Mouse (Mus musculus) ovary, adult 10 weeks (tissue): ENCODE data around the gene Iqcf3. TPM values are rescaled to one million over a fixed set of nuclear protein-coding genes. Genes with fewer than 3 reads are reported as not detected.

Source experiments
- polyA plus RNA-seq: library from polyadenylated mRNA; stranded (reverse); fragments of 350-450 nt; fragmentation: Illumina TruSeq; extraction: RNeasy Lipid Tissue Mini Kit (QIAGEN cat#74804); gene quantifications from one replicate; pipeline ENCODE4 v1.2.3, GENCODE M21; 2014

Gene Iqcf3
- not detected for polyA plus RNA-seq

DNA sequence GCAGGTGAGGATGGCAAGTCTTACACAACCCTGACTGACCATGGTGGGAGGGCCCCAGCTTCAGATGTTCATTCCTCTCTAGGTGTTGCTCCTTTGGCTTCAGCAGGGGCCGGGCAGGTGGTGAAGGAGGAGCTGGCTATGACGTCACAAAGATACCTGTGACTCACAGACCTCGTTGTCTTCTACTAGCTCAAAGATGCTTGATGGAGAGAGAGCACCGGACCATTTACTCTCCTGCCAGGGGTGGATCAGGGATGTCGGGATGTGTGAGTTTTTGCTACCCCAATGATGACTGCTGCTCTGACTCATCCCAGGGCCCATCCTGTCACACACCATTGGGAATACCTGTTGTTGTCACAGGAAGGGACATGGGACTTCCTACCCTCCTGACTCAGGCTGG lies at the start of gene Iqcf3:
Gene Iqcf3, minus strand, starts transcription at position 101 of the 400 bp plus-strand sequence.

GRCm38 (mm10) chr9:106570896-106571295 lies 9.5 kb upstream of the Iqcf3 start, which contains the start of gene Iqcf4:
Gene Iqcf4, minus strand, starts transcription at chr9:106570996.

GRCm38 (mm10) chr9:106514273-106514672 lies 47.2 kb downstream of the Iqcf3 start, which contains the start of gene Iqcf5:
Gene Iqcf5, plus strand, starts transcription at chr9:106514573.

GRCm38 (mm10) chr9:106499667-106500066 lies 61.8 kb downstream of the Iqcf3 start, which contains the start of gene Iqcf1:
Gene Iqcf1, plus strand, starts transcription at chr9:106499967.

GRCm38 (mm10) chr9:106476924-106477484 lies 84.4 kb downstream of the Iqcf3 start, which contains the start of gene Parp3:
Gene Parp3, minus strand, starts transcription at chr9:106476949.

GRCm38 (mm10) chr9:106475663-106476001 lies 85.8 kb downstream of the Iqcf3 start, which contains the start of gene Rrp9:
Gene Rrp9, plus strand, starts transcription at chr9:106475963.

GRCm38 (mm10) chr9:106465571-106466200 lies 95.7 kb downstream of the Iqcf3 start, which contains the start of gene Gpr62:
Gene Gpr62, minus strand, starts transcription at chr9:106465938.

DNA sequence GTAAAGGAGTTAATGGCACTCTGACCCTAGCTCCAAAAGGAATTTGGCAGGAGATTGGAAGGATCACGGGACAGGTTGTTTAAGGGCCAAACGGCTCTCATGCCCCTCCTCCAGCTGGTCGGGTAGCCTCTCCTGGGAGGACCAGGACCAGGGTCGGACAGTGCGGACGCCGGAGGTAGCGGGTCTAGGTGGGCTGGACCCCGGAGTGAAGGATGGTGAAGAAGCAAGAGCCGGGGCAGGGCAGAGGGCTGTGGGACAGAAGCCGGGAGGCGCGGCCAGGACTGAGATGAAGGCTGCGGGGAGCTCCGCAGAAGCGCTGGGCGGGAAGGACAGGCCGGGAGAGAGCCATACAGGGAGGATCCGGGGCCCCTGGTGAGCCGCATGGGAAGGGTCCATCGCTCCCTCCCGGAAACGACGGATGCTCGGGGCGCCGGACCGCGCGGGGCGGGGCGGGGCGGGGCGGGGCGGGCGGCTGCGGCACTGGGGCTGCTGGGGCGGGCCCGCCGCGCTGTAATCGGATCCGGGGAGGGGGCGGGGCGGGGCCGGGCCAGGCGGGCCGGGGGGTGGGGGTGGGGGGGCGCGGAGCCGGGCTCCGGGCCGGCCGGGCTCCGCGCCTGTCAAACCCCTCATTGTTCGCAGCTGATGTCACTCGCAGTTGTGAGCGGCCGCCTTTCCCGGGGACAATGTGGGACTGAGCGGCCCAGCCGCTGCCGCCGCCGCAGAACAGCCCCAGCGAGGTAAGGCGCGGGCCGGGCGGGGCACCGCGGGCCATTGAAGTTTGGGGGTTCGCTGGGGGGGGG lies 108.0 kb downstream of the Iqcf3 start, which contains the start of gene Pcbp4:
Gene Pcbp4, plus strand, starts transcription at position 21 of the 800 bp plus-strand sequence.

Other genes with a start within 250 kb of the Iqcf3 start
- gene Dusp7, start 193.0 kb downstream of the Iqcf3 start, polyA plus RNA-seq: 23.3 TPM
- gene Rpl29, start 132.2 kb downstream of the Iqcf3 start, polyA plus RNA-seq: 40.9 TPM
- not detected for gene Acy1, start 123.3 kb downstream of the Iqcf3 start, polyA plus RNA-seq
- 7.1 TPM for gene Abhd14b, start 114.2 kb downstream of the Iqcf3 start, polyA plus RNA-seq
- gene Abhd14a, start 114.0 kb downstream of the Iqcf3 start, polyA plus RNA-seq: 1.3 TPM
- not detected for gene Pcbp4, start 108.3 kb downstream of the Iqcf3 start, polyA plus RNA-seq
- gene Gpr62, start 95.7 kb downstream of the Iqcf3 start, polyA plus RNA-seq: not detected
- not detected for gene Rrp9, start 85.7 kb downstream of the Iqcf3 start, polyA plus RNA-seq
- 4.7 TPM for gene Parp3, start 84.7 kb downstream of the Iqcf3 start, polyA plus RNA-seq
- gene Iqcf1, start 61.7 kb downstream of the Iqcf3 start, polyA plus RNA-seq: not detected
- not detected for gene Iqcf5, start 47.1 kb downstream of the Iqcf3 start, polyA plus RNA-seq
- not detected for gene Iqcf4, start 9.4 kb upstream of the Iqcf3 start, polyA plus RNA-seq
- gene Iqcf6, start 65.0 kb upstream of the Iqcf3 start, polyA plus RNA-seq: not detected
- gene Grm2, start 94.5 kb upstream of the Iqcf3 start, polyA plus RNA-seq: not detected
- gene Tex264, start 124.3 kb upstream of the Iqcf3 start, polyA plus RNA-seq: 3.9 TPM
- 15.0 TPM for gene Rad54l2, start 227.6 kb upstream of the Iqcf3 start, polyA plus RNA-seq